Mouse (Mus musculus): ENCODE results near the gene Eme1.

Eme1 gene

DNA sequence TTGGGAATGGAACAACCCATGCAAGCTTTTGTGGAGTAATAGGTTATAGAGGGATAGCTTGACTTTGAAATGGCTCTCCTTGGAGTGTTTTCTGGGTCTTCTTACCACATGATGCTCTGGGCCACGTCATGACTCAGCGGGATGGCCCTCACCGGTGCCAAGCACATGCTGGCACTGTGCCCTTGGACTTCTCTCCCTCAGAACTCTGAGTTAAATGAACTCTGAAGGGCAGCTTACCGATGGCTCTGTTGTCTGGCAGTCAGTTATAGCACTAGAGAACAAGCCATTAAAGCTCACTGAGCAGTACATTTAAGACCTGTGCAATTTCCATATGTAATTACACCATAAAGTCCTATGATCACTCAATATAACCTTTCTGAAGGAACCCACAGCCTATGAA lies 56.4 kb downstream of the Eme1 start:
- no peak for DNase-seq (ENCODE audit: low spot score)

DNA sequence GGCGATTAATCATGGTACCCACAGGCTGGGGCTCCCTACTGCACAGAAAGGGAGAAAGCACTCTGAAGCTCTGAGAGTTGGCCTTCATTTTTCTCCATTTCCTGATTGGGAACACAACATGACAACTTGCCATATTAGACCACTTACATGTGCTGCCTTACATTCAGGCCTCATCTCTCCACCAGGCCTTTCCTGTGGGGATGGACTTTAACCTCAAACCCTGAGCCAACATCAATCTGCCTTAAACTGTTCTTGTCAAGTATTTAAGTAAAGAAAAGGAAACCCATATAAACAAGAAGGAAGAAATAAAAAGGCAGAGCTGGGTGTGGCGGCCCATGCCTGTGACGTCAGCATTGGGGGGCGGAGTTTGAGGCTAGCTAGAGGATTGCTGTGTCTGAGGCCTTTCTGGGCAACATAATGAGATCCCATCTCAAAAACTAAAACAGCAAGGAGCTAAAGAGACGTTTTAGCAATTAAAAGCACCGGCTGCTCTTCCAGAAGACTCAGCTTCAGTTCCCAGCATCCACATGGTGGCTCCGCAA lies 57.4 kb downstream of the Eme1 start:
- DNase-seq (ENCODE audit: low spot score): no peak

Data from embryo, embryonic 10 days (tissue).